In genomic region chr9:45255431-45255830, GRCm38 (mm10) we compare ENCODE assay signal across 27 mouse cellular contexts. TPM values are rescaled to one million over a fixed set of nuclear protein-coding genes. Genes with fewer than 3 reads are reported as not detected.
DNase-seq lines count a peak whose midpoint lies in the region; ATAC-seq lines count a peak whose summit lies in the region.
"Had no signal": no experiment of that assay in that cellular context is flagged by ENCODE, and none has a peak within 500 bp of the region (broad histone marks: within the 10 kb centered on the region; RNA-seq: fewer than 3 reads in every experiment).

No protein-coding gene starts in this region.

- 91% methylated on average over 4 of the region's 4 CpGs for WGBS in kidney, embryonic 15.5 days
- WGBS in kidney, embryonic 16.5 days: 90% methylated on average over 4 of the region's 4 CpGs

- peak; percentile 19 for DNase-seq in kidney, adult 11 months
- no peak for DNase-seq in kidney, adult 18-20 months
- peak; percentile 24 to 29 for DNase-seq in kidney, adult 8-10 months
- DNase-seq in kidney, postnatal 14 days: peak; percentile 12
- DNase-seq: adrenal gland, adult 8-10 months; adrenal gland, postnatal 14 days; adrenal gland, postnatal 36 days; B cell, adult 2 months; cerebellum, adult 11-12 months; cerebellum, adult 2 months; cerebellum, adult 9-10 months; cerebellum, postnatal 10 days; cerebellum, postnatal 25 days had no signal

- H3K27ac ChIP-seq in kidney, embryonic 15.5 days: no peak overlapping the region
- no peak overlapping the region for H3K27ac ChIP-seq in kidney, embryonic 16.5 days (ENCODE audit: low read length)
- H3K27ac ChIP-seq: embryonic facial prominence, embryonic 10.5 days; embryonic facial prominence, embryonic 12.5 days; forebrain, embryonic 13.5 days had no signal

- no peak overlapping the region for H3K9ac ChIP-seq in kidney, embryonic 15.5 days
- no peak overlapping the region for H3K9ac ChIP-seq in kidney, embryonic 16.5 days (replicated peaks; ENCODE audit: low read length)
- H3K9ac ChIP-seq: embryonic facial prominence, embryonic 12.5 days; forebrain, embryonic 13.5 days had no signal

- no peak overlapping the region for H3K4me3 ChIP-seq in kidney, embryonic 15.5 days (replicated peaks)
- H3K4me3 ChIP-seq in kidney, embryonic 16.5 days (ENCODE audit: low read length): no peak overlapping the region
- H3K4me3 ChIP-seq in megakaryocyte, embryonic 14.5 days (replicated peaks): peak overlapping the region; percentile 79
- H3K4me3 ChIP-seq: embryonic facial prominence, embryonic 10.5 days; embryonic facial prominence, embryonic 12.5 days; forebrain, embryonic 13.5 days had no signal

- H3K27me3 ChIP-seq in kidney, embryonic 15.5 days: 0 out of 2 replicates have a peak, but pooled peaks cover 2% of the 10 kb centered on the region
- no peaks in the 10 kb centered on the region for H3K27me3 ChIP-seq in kidney, embryonic 16.5 days (ENCODE audit: insufficient read depth, low read length)
- no peaks in the 10 kb centered on the region for H3K27me3 ChIP-seq in megakaryocyte, embryonic 14.5 days (replicated peaks)
- H3K27me3 ChIP-seq: CH12.LX; embryonic facial prominence, embryonic 12.5 days; forebrain, embryonic 13.5 days had no signal

- no peaks in the 10 kb centered on the region for H3K36me3 ChIP-seq in kidney, embryonic 15.5 days
- no peaks in the 10 kb centered on the region for H3K36me3 ChIP-seq in kidney, embryonic 16.5 days (ENCODE audit: insufficient read depth, low read length)
- peaks cover 93% of the 10 kb centered on the region for H3K36me3 ChIP-seq in megakaryocyte, embryonic 14.5 days (replicated peaks; ENCODE audit: low read length)
- H3K36me3 ChIP-seq: embryonic facial prominence, embryonic 10.5 days; embryonic facial prominence, embryonic 12.5 days; G1E had no signal

- no peak for ATAC-seq in kidney, embryonic 15.5 days (replicated peaks; ENCODE audit: low FRiP score)
- ATAC-seq in kidney, embryonic 16.5 days (ENCODE audit: low FRiP score, low TSS enrichment): no peak
- no peak for ATAC-seq in megakaryocyte, adult 5-6 weeks (ENCODE audit: poor library complexity, severe bottlenecking)
- ATAC-seq: activated CD4-positive, CD25-positive, alpha-beta regulatory T cell, adult 4 months; CD4-positive, CD25-positive, alpha-beta regulatory T cell, adult 4 months; forebrain, embryonic 13.5 days; Patski had no signal

- no peaks in the 10 kb centered on the region for H3K9me3 ChIP-seq in kidney, embryonic 15.5 days (replicated peaks)
- H3K9me3 ChIP-seq in kidney, embryonic 16.5 days (ENCODE audit: low read length): no peaks in the 10 kb centered on the region
- H3K9me3 ChIP-seq in megakaryocyte, embryonic 14.5 days: no peaks in the 10 kb centered on the region
- H3K9me3 ChIP-seq: embryonic facial prominence, embryonic 10.5 days; embryonic facial prominence, embryonic 12.5 days; forebrain, embryonic 13.5 days; G1E had no signal

- H3K4me2 ChIP-seq in kidney, embryonic 15.5 days: no peak overlapping the region
- no peak overlapping the region for H3K4me2 ChIP-seq in kidney, embryonic 16.5 days (replicated peaks; ENCODE audit: low read depth, low read length)
- H3K4me2 ChIP-seq: embryonic facial prominence, embryonic 12.5 days; forebrain, embryonic 13.5 days had no signal

- H3K4me1 ChIP-seq in kidney, embryonic 15.5 days: no peaks in the 10 kb centered on the region
- H3K4me1 ChIP-seq in kidney, embryonic 16.5 days (ENCODE audit: insufficient read depth, low read length): no peaks in the 10 kb centered on the region
- peaks cover 98% of the 10 kb centered on the region for H3K4me1 ChIP-seq in megakaryocyte, embryonic 14.5 days
- H3K4me1 ChIP-seq: embryonic facial prominence, embryonic 12.5 days; forebrain, embryonic 13.5 days had no signal

RNA-seq across cellular contexts. Expression of gene Il10ra, which starts 13.5 kb away (rescaled TPM):
- 0.77 and 1.2 TPM in 2 replicates for polyA plus RNA-seq in kidney, embryonic 15.5 days (2015; fragmentation: Nextera tagmentation; extraction: Ambion mirVana)
- 0.65 and 0.92 TPM in 2 replicates for polyA plus RNA-seq in kidney, embryonic 16.5 days (2015; fragmentation: Nextera tagmentation; extraction: Ambion mirVana)
- 4.8 and 7.7 TPM in 2 replicates for polyA plus RNA-seq in megakaryocyte, embryonic 14.5 days (2012; ENCODE audit: insufficient read depth, low replicate concordance)
- total RNA-seq in megakaryocyte, adult 5-6 weeks (2015): 33.9 and 37.2 TPM in 2 replicates
- total RNA-seq in megakaryocyte, adult 5-6 weeks (2017): 68.7 and 77.1 TPM in 2 replicates
- polyA plus RNA-seq: Patski had no signal

RNA-seq across cellular contexts. Expression of gene Tmprss4, which starts 51.5 kb away (rescaled TPM):
- polyA plus RNA-seq in kidney, embryonic 15.5 days (2015; fragmentation: Nextera tagmentation; extraction: Ambion mirVana): 0.27 and 1.4 TPM in 2 replicates
- 0.33 and 0.61 TPM in 2 replicates for polyA plus RNA-seq in kidney, embryonic 16.5 days (2015; fragmentation: Nextera tagmentation; extraction: Ambion mirVana)
- polyA plus RNA-seq in megakaryocyte, embryonic 14.5 days (2012; ENCODE audit: insufficient read depth, low replicate concordance): not detected in 2 replicates
- total RNA-seq in megakaryocyte, adult 5-6 weeks (2015): 0.34 TPM in 1 of 2 replicates, not detected in the other
- total RNA-seq in megakaryocyte, adult 5-6 weeks (2017): 0.07 TPM in 1 of 2 replicates, not detected in the other
- total RNA-seq: adrenal gland, adult 18-20 months; adrenal gland, adult 8-10 months; adrenal gland, postnatal 14 days; adrenal gland, postnatal 36 days; CH12.LX had no signal
- polyA plus RNA-seq: activated CD4-positive, CD25-positive, alpha-beta regulatory T cell, adult 4 months; CD4-positive, CD25-positive, alpha-beta regulatory T cell, adult 4 months; forebrain, embryonic 11.5 days; forebrain, embryonic 13.5 days; G1E; Patski had no signal
